Mouse (Mus musculus) kidney, adult 2 months (tissue): ENCODE results near the gene Bckdk. TPM values are rescaled to one million over a fixed set of nuclear protein-coding genes. Genes with fewer than 3 reads are reported as not detected.

Source experiments
- DNase-seq: peaks from one replicate; pipeline ENCODE4 v3.0.0; 2021
- H3K27ac ChIP-seq: fragments of 200-500 bp; 2 replicates; pipeline ENCODE4 v1.5.1; 2012; ENCODE audit warnings: low read depth, low read length, control low read depth, inconsistent platforms; ENCODE audit not compliant: insufficient read depth
- H3K27me3 ChIP-seq: fragments of 200-500 bp; replicated peaks from 2 replicates; pipeline ENCODE4 v1.6.1; 2012; ENCODE audit warnings: mild to moderate bottlenecking, moderate library complexity, low read length, inconsistent platforms; ENCODE audit not compliant: control insufficient read depth, insufficient read depth
- H3K36me3 ChIP-seq: fragments of 200-500 bp; 2 replicates; pipeline ENCODE4 v1.6.1; 2012; ENCODE audit warnings: mild to moderate bottlenecking, moderate library complexity, low read length, inconsistent platforms; ENCODE audit not compliant: control insufficient read depth, insufficient read depth
- H3K4me1 ChIP-seq: fragments of 200-500 bp; 2 replicates; pipeline ENCODE4 v1.6.1; 2011; ENCODE audit warnings: low read length; ENCODE audit not compliant: control insufficient read depth, insufficient read depth
- H3K4me3 ChIP-seq: fragments of 200-500 bp; 2 replicates; pipeline ENCODE4 v1.5.1; 2011; ENCODE audit warnings: mild to moderate bottlenecking, low read depth, low read length, control low read depth; ENCODE audit not compliant: insufficient read depth
- CTCF ChIP-seq: fragments of 200-500 bp; conservative IDR thresholded peaks from 2 replicates; pipeline ENCODE4 v1.5.1; 2011; ENCODE audit warnings: low read depth, mild to moderate bottlenecking, control low read depth, low read length, moderate library complexity, mixed read lengths; ENCODE audit not compliant: insufficient read depth, insufficient read length
- POLR2A ChIP-seq: fragments of 200-500 bp; IDR thresholded peaks from one replicate; pipeline ENCODE4 v1.6.1; 2011; ENCODE audit warnings: low read depth, low read length, control low read depth
- WGBS: fragments of 180-500 bp; shearing (Covaris S2); methylation state at CpG from one replicate; pipeline ENCODE4 v1.1.7; 2018; 5-methylcytosine and 5-hydroxymethylcytosine counted together
- polyA plus RNA-seq: library from polyadenylated mRNA; depleted of rRNA; stranded (reverse); fragments of >200 nt; gene quantifications from 2 replicates; pipeline ENCODE4 v1.2.3, GENCODE M21; 2012

Gene Bckdk
- polyA plus RNA-seq, 1 experiment = 148 TPM

GRCm38 (mm10) chr7:127928596-127928995, 24.7 kb downstream of the Bckdk start:
- 24% methylated on average over 5 of the region's 5 CpGs for WGBS
- H3K36me3 ChIP-seq = peaks cover 9% of the 10 kb centered on the region; the same call in 1 of the 2 replicates
- peak; percentile 72 for DNase-seq
- H3K27me3 ChIP-seq = no peaks in the 10 kb centered on the region
- TF ChIP-seq POLR2A (peak; percentile 16), CTCF (no peak; the same call in 1 of the 2 replicates)
- peak overlapping the region; percentile 93 for H3K27ac ChIP-seq
- H3K4me3 ChIP-seq = peak overlapping the region; percentile 94
- H3K4me1 ChIP-seq = peaks cover 62% of the 10 kb centered on the region

DNA sequence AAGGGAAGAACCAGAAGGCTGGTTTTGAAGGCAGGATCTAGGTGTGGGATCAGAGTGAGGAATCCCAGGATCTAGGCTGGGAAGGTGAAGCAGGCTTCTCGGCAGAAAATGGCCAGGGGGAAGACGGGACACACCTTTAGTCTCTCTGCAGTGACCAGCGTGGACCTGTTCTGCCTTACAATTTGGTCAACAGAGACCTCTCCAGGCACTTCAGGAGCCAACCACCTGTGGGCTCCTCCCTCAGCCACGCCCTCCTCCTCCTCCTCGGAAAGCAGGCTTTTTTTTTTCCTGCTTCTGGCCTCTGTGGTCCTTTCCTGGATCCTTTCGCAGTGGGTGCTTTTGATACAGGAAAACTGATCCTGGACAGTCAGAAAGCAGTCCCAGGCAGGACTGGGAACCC, 26.0 kb downstream of the Bckdk start, which contains the start of gene Prss8:
TSS of gene Prss8 (minus strand) at position 182 of the 400 bp plus-strand sequence.
- TF ChIP-seq CTCF (no peak), POLR2A (peak; percentile 99)
- peak within 1 kb of the TSS; percentile 93 for H3K27ac ChIP-seq
- WGBS = 21% methylated on average over 6 of the region's 6 CpGs
- DNase-seq = peak; percentile 96
- H3K27me3 ChIP-seq = no peaks in the 10 kb centered on the region
- H3K36me3 ChIP-seq = peaks cover 9% of the 10 kb centered on the region; the same call in 1 of the 2 replicates
- H3K4me3 ChIP-seq = peak within 1 kb of the TSS; percentile 94
- H3K4me1 ChIP-seq = peaks cover 60% of the 10 kb centered on the region

GRCm38 (mm10) chr7:127930636-127931035, 26.8 kb downstream of the Bckdk start:
- peak overlapping the region; percentile 46 for H3K27ac ChIP-seq
- H3K36me3 ChIP-seq = peaks cover 7% of the 10 kb centered on the region; the same call in 1 of the 2 replicates
- peaks cover 57% of the 10 kb centered on the region for H3K4me1 ChIP-seq
- peak; percentile 52 for DNase-seq
- WGBS = 36% methylated on average over 5 of the region's 5 CpGs
- 0 out of 2 replicates have a peak overlapping the region, but pooled peaks have one; percentile 23 for H3K4me3 ChIP-seq
- TF ChIP-seq CTCF = no peak
- TF ChIP-seq POLR2A = no peak
- no peaks in the 10 kb centered on the region for H3K27me3 ChIP-seq

DNA sequence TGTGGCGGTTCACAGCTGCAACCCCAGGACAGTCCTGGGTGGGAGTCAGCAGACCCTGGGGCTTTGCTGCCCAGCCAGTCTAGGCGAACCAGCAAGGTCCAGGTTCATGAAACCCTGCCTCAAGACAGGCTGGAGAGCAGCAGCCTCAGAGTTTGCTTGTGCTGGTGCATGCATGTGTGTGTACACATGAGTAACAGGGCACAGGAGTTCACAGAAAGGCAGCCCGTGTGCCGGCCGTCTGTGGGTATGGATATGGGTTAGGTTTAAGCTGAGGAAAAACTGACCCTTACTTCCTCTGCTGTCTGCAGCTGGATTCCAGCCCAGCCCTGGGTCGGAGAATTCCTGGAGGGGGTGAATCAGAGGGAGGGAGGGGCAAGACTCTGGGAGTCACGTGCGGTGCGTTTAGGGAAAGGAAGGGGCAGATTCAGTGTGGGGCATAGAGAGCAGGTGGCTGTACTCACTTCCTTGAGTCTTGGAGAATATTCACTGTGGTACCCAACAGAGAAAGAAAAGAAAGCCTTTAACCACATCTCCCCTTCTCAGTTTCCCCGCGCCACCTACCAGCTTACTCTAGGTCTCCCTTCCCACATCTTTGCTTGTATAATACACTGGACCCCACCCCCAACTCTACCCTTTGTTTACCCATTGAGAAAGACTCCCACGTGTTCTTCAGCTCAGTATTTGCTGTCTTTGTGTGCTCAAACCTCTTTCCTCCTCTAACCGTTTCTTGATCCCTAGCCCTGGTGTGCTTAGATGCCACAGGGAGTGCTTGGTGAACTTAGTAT, 27.7 kb downstream of the Bckdk start:
- Histone ChIP-seq H3K36me3 (peaks cover 4% of the 10 kb centered on the region; the same call in 1 of the 2 replicates), H3K27me3 (no peaks in the 10 kb centered on the region), H3K4me1 (peaks cover 51% of the 10 kb centered on the region), H3K4me3 (no peak overlapping the region), H3K27ac (peak overlapping the region; percentile 58)
- peak; percentile 86 for DNase-seq
- TF ChIP-seq POLR2A (no peak), CTCF (no peak)
- 22% methylated on average over 13 of the region's 13 CpGs for WGBS

GRCm38 (mm10) chr7:127932273-127933031, 28.6 kb downstream of the Bckdk start:
- TF ChIP-seq POLR2A = no peak
- TF ChIP-seq CTCF = no peak
- WGBS = 24% methylated on average over 13 of the region's 13 CpGs
- peak overlapping the region; percentile 58 for H3K27ac ChIP-seq
- H3K27me3 ChIP-seq = no peaks in the 10 kb centered on the region
- no peaks in the 10 kb centered on the region; the same call in 1 of the 2 replicates for H3K36me3 ChIP-seq
- H3K4me1 ChIP-seq = peaks cover 43% of the 10 kb centered on the region
- H3K4me3 ChIP-seq = no peak overlapping the region
- peak; percentile 70 for DNase-seq

DNA sequence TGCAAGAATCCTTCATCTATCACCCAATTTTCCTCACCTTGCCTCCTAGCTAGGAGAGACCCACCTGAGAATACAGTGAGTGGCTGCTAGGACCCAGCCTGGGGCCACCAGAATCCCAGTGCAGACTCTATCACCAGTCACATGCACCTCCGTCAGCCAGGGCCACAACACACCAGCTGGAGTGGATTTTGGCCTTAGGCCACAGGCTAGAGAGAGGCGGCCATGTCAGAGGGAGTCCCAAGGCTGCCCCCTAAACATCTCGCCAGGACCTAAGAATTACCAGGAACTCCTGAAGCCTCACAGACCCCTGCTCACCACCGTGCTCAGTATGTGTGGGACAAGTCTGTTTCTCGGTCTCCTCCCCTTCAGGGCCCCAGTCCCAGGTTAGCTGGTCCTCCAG, 30.2 kb downstream of the Bckdk start:
- peaks cover 42% of the 10 kb centered on the region for H3K4me1 ChIP-seq
- no peaks in the 10 kb centered on the region for H3K27me3 ChIP-seq
- H3K36me3 ChIP-seq = no peaks in the 10 kb centered on the region
- TF ChIP-seq CTCF = no peak
- TF ChIP-seq POLR2A = no peak
- DNase-seq = no peak
- no peak overlapping the region for H3K27ac ChIP-seq
- no peak overlapping the region for H3K4me3 ChIP-seq
- 77% methylated on average over 5 of the region's 5 CpGs for WGBS
